Mouse (Mus musculus) embryonic facial prominence, embryonic 13.5 days (tissue): Measurements from ENCODE around the gene Large2. TPM values are rescaled to one million over a fixed set of nuclear protein-coding genes. Genes with fewer than 3 reads are reported as not detected.

Source experiments
- ATAC-seq: fragments of 200-750 bp; cut with Nextera tagmentation; 2 replicates; pipeline ENCODE4 v1.8.0; 2017; ENCODE audit warnings: low read depth; ENCODE audit not compliant: insufficient number of reproducible peaks, insufficient read depth, low FRiP score, low TSS enrichment
- H3K27ac ChIP-seq: fragments of 300-500 bp; sonication (generic); 2 replicates; pipeline ENCODE4 v1.5.1; 2015; ENCODE audit warnings: moderate library complexity, mild to moderate bottlenecking, inconsistent platforms
- H3K27me3 ChIP-seq: fragments of 300-500 bp; sonication (generic); 2 replicates; pipeline ENCODE4 v1.6.1; 2015; ENCODE audit warnings: mild to moderate bottlenecking, inconsistent platforms
- H3K36me3 ChIP-seq: fragments of 300-500 bp; sonication (generic); 2 replicates; pipeline ENCODE4 v1.6.1; 2015; ENCODE audit warnings: mild to moderate bottlenecking, inconsistent platforms
- H3K4me1 ChIP-seq: fragments of 300-500 bp; sonication (generic); 2 replicates; pipeline ENCODE4 v1.6.1; 2015; ENCODE audit warnings: inconsistent platforms
- H3K4me2 ChIP-seq: fragments of 300-500 bp; sonication (generic); 2 replicates; pipeline ENCODE4 v1.6.1; 2015; ENCODE audit warnings: moderate library complexity, mild to moderate bottlenecking, inconsistent platforms
- H3K4me3 ChIP-seq: fragments of 300-500 bp; sonication (generic); 2 replicates; pipeline ENCODE4 v1.5.1; 2015; ENCODE audit warnings: mild to moderate bottlenecking, inconsistent platforms
- H3K9ac ChIP-seq: fragments of 300-500 bp; sonication (generic); 2 replicates; pipeline ENCODE4 v1.6.1; 2015; ENCODE audit warnings: mild to moderate bottlenecking, inconsistent platforms
- H3K9me3 ChIP-seq: fragments of 300-500 bp; sonication (generic); 2 replicates; pipeline ENCODE4 v1.6.1; 2016; ENCODE audit warnings: inconsistent platforms
- WGBS: fragments of 180-500 bp; shearing (Covaris S2); methylation state at CpG from one replicate; pipeline ENCODE4 v1.1.7; 2015; ENCODE audit warnings: mixed read lengths; 5-methylcytosine and 5-hydroxymethylcytosine counted together
- polyA plus RNA-seq: library from polyadenylated mRNA; unstranded; fragments of >200 nt; fragmentation: Nextera tagmentation; extraction: Ambion mirVana; gene quantifications from 2 replicates; pipeline ENCODE4 v1.2.1, GENCODE M21; 2015

The Large2 gene
- polyA plus RNA-seq, 1 experiment from 2014 or later, result 16.9 TPM

- Histone ChIP-seq H3K36me3 (peaks cover 86% of the 10 kb centered on the region), H3K4me1 (peaks cover 9% of the 10 kb centered on the region), H3K4me2 (no peak overlapping the region), H3K9ac (no peak overlapping the region), H3K4me3 (no peak overlapping the region), H3K27ac (no peak overlapping the region), H3K27me3 (no peaks in the 10 kb centered on the region), H3K9me3 (no peaks in the 10 kb centered on the region)
- no peak for ATAC-seq
- 66% methylated on average over 6 of the region's 6 CpGs for WGBS
Observed at GRCm38 (mm10) chr2:92380495-92381050, 5.9 kb upstream of the Large2 start.

DNA sequence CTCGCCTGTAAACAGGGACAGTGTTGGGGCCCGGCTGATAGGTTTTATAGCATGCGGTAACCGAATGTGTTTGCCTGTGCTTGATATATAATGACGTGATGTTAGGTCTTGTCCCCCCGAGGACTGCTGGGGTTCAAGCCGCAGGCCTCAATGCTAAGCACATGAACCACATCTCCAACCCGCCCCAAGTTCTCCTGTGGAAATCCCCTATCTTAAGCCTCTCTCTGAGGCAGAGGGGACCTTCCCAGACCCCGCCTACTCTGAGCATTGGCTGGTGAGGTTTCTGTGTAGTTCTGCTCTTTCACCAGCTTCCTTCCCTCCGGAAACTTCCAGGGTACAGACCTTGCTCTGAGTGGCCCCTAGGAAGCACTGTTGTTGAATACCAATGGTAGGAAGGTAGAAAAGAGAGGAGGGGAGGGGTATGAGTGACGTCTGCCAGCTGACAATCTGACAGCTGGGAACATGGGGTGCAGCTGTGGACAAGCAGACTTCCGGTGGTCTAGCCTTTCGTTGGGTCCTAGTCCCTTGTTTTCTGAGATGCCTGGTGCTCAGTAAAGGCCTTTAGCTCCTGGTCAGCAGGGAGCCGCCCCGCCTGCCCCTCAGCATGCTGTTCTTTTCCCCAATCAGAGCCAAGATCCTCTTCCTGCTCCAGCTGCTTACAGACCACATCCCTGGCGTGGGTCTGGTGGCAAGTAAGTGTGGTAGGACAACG, 5.3 kb upstream of the Large2 start:
- no peak overlapping the region for H3K4me3 ChIP-seq
- 77% methylated on average over 17 of the region's 17 CpGs for WGBS
- H3K4me2 ChIP-seq, result no peak overlapping the region
- no peak overlapping the region for H3K27ac ChIP-seq
- H3K9ac ChIP-seq, result no peak overlapping the region
- peaks cover 9% of the 10 kb centered on the region for H3K4me1 ChIP-seq
- H3K36me3 ChIP-seq, result peaks cover 80% of the 10 kb centered on the region
- no peaks in the 10 kb centered on the region for H3K9me3 ChIP-seq
- ATAC-seq, result no peak
- H3K27me3 ChIP-seq, result no peaks in the 10 kb centered on the region

GRCm38 (mm10) chr2:92377320-92377719, 2.7 kb upstream of the Large2 start:
- no peak for ATAC-seq
- WGBS, result 85% methylated on average over 7 of the region's 7 CpGs
- Histone ChIP-seq H3K4me2 (no peak overlapping the region), H3K4me1 (peaks cover 28% of the 10 kb centered on the region), H3K9me3 (no peaks in the 10 kb centered on the region), H3K27me3 (peaks cover 8% of the 10 kb centered on the region), H3K4me3 (no peak overlapping the region), H3K27ac (no peak overlapping the region), H3K36me3 (peaks cover 54% of the 10 kb centered on the region), H3K9ac (no peak overlapping the region)

- H3K4me2 ChIP-seq, result peak overlapping the region; percentile 87
- peak overlapping the region; percentile 76 for H3K4me3 ChIP-seq
- WGBS, result 85% methylated on average over 6 of the region's 6 CpGs
- H3K27me3 ChIP-seq, result peaks cover 18% of the 10 kb centered on the region
- H3K36me3 ChIP-seq, result peaks cover 43% of the 10 kb centered on the region
- no peaks in the 10 kb centered on the region for H3K9me3 ChIP-seq
- no peak for ATAC-seq
- H3K27ac ChIP-seq, result no peak overlapping the region
- H3K9ac ChIP-seq, result peak overlapping the region; percentile 82
- peaks cover 38% of the 10 kb centered on the region for H3K4me1 ChIP-seq
Observed at GRCm38 (mm10) chr2:92376300-92376699, 1.6 kb upstream of the Large2 start.

DNA sequence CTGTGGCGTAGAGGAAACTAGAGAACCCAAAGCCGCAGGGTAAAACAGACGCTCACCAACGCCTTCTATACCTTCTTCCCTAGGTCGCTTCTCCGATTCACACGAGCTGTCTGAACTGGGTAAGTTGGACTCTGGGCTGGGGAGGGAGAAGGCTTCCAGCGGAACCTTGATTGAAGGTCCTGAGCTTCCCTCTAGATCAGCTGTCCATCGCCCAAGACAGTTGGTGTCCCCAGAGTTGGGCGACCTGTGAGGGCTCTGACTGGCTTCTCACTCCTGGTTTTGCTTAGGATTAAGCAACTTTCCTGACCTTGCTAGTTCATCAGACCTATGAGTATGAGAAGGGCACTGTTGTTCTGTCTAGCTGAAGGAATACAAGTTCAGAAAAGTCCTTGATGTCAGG, 1.1 kb upstream of the Large2 start:
- ATAC-seq, result no peak
- Histone ChIP-seq H3K27ac (peak overlapping the region; percentile 92), H3K36me3 (peaks cover 38% of the 10 kb centered on the region), H3K4me3 (peak overlapping the region; percentile 76), H3K9ac (peak overlapping the region; percentile 82), H3K9me3 (no peaks in the 10 kb centered on the region), H3K4me1 (peaks cover 43% of the 10 kb centered on the region), H3K4me2 (peak overlapping the region; percentile 87), H3K27me3 (peaks cover 23% of the 10 kb centered on the region)
- 13% methylated on average over 10 of the region's 10 CpGs for WGBS

GRCm38 (mm10) chr2:92375099-92375623, 492 bp upstream of the Large2 start:
- peaks cover 32% of the 10 kb centered on the region for H3K36me3 ChIP-seq
- peaks cover 50% of the 10 kb centered on the region for H3K4me1 ChIP-seq
- H3K9me3 ChIP-seq, result no peaks in the 10 kb centered on the region
- WGBS, result 0% methylated on average over 29 of the region's 29 CpGs
- peak overlapping the region; percentile 92 for H3K27ac ChIP-seq
- peak; percentile 89 for ATAC-seq
- peaks cover 29% of the 10 kb centered on the region for H3K27me3 ChIP-seq
- H3K4me3 ChIP-seq, result peak overlapping the region; percentile 76
- H3K4me2 ChIP-seq, result peak overlapping the region; percentile 87
- H3K9ac ChIP-seq, result peak overlapping the region; percentile 82

DNA sequence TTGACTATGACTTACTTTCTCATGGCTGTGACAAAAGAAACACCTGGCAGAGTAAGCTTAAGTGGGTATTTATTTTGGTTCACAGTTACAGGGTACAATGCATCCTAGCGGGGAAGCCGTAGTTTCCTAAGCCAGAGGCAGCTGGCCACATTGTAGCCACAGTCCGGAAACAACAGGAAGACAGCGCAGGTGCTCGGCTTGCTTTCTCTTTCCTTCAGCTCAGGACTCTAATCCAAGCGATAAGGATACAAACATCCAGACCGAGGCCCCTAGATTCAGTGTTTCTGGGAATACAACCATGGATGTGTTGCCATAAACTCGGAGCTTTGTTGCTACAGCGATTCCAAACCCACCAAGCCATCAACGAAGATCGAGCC, 1.2 kb downstream of the Large2 start:
- WGBS, result 76% methylated on average over 11 of the region's 11 CpGs
- H3K9me3 ChIP-seq, result no peaks in the 10 kb centered on the region
- no peak overlapping the region for H3K4me3 ChIP-seq
- peak overlapping the region; percentile 87; the same call in 1 of the 2 replicates for H3K4me2 ChIP-seq
- H3K27ac ChIP-seq, result peak overlapping the region; percentile 69
- H3K36me3 ChIP-seq, result peaks cover 15% of the 10 kb centered on the region
- peaks cover 53% of the 10 kb centered on the region for H3K4me1 ChIP-seq
- no peak for ATAC-seq
- H3K27me3 ChIP-seq, result peaks cover 43% of the 10 kb centered on the region
- H3K9ac ChIP-seq, result no peak overlapping the region

- H3K27ac ChIP-seq, result peak overlapping the region; percentile 69
- H3K4me1 ChIP-seq, result peaks cover 53% of the 10 kb centered on the region
- H3K27me3 ChIP-seq, result peaks cover 43% of the 10 kb centered on the region
- peak overlapping the region; percentile 12; the same call in 1 of the 2 replicates for H3K4me2 ChIP-seq
- H3K9ac ChIP-seq, result 0 out of 2 replicates have a peak overlapping the region, but pooled peaks have one; percentile 6
- no peak for ATAC-seq
- H3K4me3 ChIP-seq, result no peak overlapping the region
- H3K36me3 ChIP-seq, result 0 out of 2 replicates have a peak, but pooled peaks cover 9% of the 10 kb centered on the region
- WGBS, result 37% methylated on average over 9 of the region's 9 CpGs
- H3K9me3 ChIP-seq, result no peaks in the 10 kb centered on the region
Observed at GRCm38 (mm10) chr2:92372767-92373436, 1.8 kb downstream of the Large2 start.

- Histone ChIP-seq H3K27me3 (peaks cover 43% of the 10 kb centered on the region), H3K9me3 (no peaks in the 10 kb centered on the region), H3K36me3 (0 out of 2 replicates have a peak, but pooled peaks cover 2% of the 10 kb centered on the region), H3K4me1 (peaks cover 53% of the 10 kb centered on the region), H3K9ac (no peak overlapping the region), H3K4me2 (peak overlapping the region; percentile 91), H3K4me3 (no peak overlapping the region), H3K27ac (peak overlapping the region; percentile 69)
- 14% methylated on average over 10 of the region's 10 CpGs for WGBS
- no peak for ATAC-seq
Observed at GRCm38 (mm10) chr2:92371971-92372690, 2.5 kb downstream of the Large2 start.

DNA sequence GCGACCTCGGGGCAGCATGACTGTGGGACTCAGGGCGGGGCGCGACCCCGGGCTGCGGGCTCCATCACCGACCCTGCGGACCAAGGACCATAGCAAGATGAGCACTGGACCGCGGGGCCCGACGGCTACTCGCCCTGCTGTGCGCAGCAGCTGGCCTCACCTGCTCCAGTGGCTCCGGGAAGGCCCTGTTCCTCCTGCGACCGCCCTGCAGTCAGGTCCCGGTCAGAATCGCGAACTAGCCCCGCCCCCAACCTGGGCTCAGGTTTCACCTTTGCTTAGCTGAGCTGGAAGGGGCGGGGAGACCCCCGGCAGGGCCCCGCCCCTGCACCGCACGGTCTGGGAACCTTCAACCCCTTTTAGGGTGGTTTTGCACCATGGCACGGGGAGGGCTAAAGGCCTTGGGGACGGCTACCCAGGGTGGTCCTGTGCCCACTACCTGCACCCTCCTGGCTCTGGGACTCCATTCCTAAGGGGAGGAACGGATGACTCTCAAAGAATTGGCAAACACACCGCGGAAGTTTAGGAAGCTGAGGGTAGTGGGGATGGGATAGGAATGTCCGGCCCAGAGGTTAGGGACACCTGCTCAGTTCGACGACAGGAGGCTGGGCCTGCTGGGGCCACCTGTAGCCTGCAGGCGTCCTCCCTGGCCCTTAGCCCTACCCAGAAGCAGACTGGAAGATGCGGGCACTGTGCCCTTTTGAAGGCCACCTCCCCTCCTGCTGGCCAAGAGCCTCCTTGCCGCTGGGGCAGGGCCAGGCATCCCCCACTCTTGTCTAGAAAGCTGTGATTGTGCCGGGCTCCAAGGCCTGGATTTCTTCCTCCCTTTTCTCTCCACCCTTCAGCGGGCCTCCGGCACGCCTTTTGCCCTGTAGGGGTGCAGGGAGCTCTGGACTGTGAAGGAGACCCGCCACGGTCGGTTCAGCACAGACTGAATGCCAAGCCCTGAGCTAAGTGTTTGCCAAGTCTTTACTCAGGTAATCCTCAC, 3.6 kb downstream of the Large2 start:
- no peak for ATAC-seq
- Histone ChIP-seq H3K4me1 (peaks cover 49% of the 10 kb centered on the region), H3K4me3 (peak overlapping the region; percentile 54), H3K27ac (peak overlapping the region; percentile 69; the same call in 1 of the 2 replicates), H3K9me3 (no peaks in the 10 kb centered on the region), H3K36me3 (peaks cover 6% of the 10 kb centered on the region), H3K4me2 (peak overlapping the region; percentile 91), H3K9ac (peak overlapping the region; percentile 73), H3K27me3 (peaks cover 43% of the 10 kb centered on the region)
- WGBS, result 1% methylated on average over 45 of the region's 45 CpGs
